Mouse (Mus musculus): Measurements from ENCODE around the gene Acod1.

Acod1 gene

GRCm38 (mm10) chr14:103102246-103102645 is 55.5 kb downstream of the Acod1 start:
- no peak for DNase-seq (ENCODE audit: low spot score in 2 of 2)

- DNase-seq (ENCODE audit: low spot score in 2 of 2): no peak
Measured at GRCm38 (mm10) chr14:103102731-103103335, 56.1 kb downstream of the Acod1 start.
